Mouse (Mus musculus) ES-E14 (cell line): ENCODE results near the gene Tenm2.

Experiments used
- CHD2 ChIP-seq: IDR thresholded peaks from 2 replicates; pipeline ENCODE4 v1.6.1; 2014; ENCODE audit warnings: mild to moderate bottlenecking, low read depth, low read length, inconsistent platforms
- HCFC1 ChIP-seq: IDR thresholded peaks from 2 replicates; pipeline ENCODE4 v1.6.1; 2012; ENCODE audit warnings: low read length, inconsistent platforms, borderline replicate concordance; ENCODE audit not compliant: insufficient read depth
- ZC3H11A ChIP-seq: IDR thresholded peaks from 2 replicates; pipeline ENCODE4 v1.6.1; 2012; ENCODE audit warnings: low read depth, mild to moderate bottlenecking, inconsistent platforms, low read length, borderline replicate concordance
- ZNF384 ChIP-seq: IDR thresholded peaks from 2 replicates; pipeline ENCODE4 v1.6.1; 2012; ENCODE audit warnings: low read depth, low read length, inconsistent platforms

DNA sequence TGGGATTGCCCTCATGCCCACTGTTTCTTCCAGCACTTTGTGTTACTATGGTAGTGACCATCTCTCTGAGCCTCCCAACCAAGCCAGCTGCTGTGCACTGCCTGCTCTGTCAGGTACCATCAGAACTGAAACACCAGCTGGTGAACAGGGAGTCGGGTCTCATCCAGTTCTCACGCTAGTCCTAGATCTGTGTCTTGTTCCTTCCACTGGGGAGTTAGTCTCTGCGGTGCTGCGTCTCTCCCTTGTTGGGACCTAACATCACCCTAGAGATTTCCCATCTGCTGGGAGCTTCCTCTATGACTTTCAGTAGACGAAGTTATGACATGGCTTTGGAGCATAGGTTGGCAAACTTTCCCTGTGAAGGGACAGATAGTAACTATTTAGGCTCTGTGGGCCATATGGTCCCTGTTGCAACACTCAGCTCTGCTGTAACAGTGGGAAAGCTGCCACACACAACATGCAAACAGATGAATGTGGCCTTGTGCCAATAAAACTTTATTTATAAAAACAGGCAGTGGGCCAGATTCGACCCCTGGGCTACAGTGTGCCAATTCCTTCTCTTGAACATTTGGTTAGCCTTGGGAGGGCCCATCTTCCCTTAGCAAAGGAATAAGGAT lies 1066.7 kb downstream of the Tenm2 start:
- TF ChIP-seq ZNF384 (no peak), CHD2 (no peak), ZC3H11A (no peak), HCFC1 (no peak)
